Mouse (Mus musculus) monocyte, adult 5-6 weeks (primary cell): ENCODE data around the gene Prkca. TPM values are rescaled to one million over a fixed set of nuclear protein-coding genes. Genes with fewer than 3 reads are reported as not detected.
"Not testable (repeated sequence)": the region's sequence is repeated elsewhere in the genome, so short reads cannot be mapped to it uniquely, and the experiment has no call there.

ENCODE experiments used
- ATAC-seq: fragments of 153-309, 156-312 bp; replicated peaks from 2 replicates; pipeline ENCODE4 v1.8.0; 2017; ENCODE audit warnings: mild to moderate bottlenecking; ENCODE audit not compliant: low TSS enrichment, insufficient number of reproducible peaks, severe bottlenecking, poor library complexity, low FRiP score
- total RNA-seq: library from RNA; stranded (forward); fragments of 200-1000, 200-491, 200-594 nt; gene quantifications from 3 replicates; pipeline ENCODE4 v1.2.3, GENCODE M21; 2017

Prkca gene
- total RNA-seq, 1 experiment from 2014 or later, result 10.1 TPM

DNA sequence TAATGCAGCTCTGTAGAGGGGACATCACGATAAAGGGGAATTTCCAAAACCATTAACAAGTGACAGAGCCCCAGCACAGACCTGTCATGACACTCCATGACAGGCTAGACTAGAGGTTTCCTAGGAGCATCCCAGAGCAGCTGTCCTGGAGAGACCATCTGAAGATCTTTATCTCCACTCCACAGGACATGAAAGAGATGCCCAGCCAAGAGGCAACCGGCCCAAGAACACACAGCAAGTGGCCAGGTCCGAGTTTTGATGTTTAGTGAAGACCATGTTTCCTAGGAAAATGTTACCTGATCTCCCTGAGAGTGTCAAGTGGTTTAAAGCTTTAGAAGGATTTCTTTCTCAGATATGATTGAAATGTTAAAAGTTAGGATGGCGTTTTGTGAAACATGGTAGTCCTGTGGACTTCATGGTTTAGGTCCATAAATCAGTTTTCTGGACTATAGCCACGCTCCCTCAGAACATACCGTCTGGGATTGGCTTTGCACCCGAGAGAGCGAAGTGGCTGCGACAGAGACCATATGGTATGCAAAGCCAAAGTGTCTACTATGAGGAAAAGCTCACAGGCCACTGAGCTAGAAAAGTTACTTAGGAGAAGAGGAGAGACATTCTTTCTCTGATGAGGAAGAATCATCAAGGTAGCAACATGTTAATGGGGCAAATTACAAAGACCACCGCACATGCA is 226.2 kb downstream of the Prkca start:
- ATAC-seq, result no peak

- no peak for ATAC-seq
These were observed 229.6 kb downstream of the Prkca start for GRCm38 (mm10) chr11:108114091-108114490.

GRCm38 (mm10) chr11:108112437-108112836 is 231.3 kb downstream of the Prkca start:
- no peak for ATAC-seq

DNA sequence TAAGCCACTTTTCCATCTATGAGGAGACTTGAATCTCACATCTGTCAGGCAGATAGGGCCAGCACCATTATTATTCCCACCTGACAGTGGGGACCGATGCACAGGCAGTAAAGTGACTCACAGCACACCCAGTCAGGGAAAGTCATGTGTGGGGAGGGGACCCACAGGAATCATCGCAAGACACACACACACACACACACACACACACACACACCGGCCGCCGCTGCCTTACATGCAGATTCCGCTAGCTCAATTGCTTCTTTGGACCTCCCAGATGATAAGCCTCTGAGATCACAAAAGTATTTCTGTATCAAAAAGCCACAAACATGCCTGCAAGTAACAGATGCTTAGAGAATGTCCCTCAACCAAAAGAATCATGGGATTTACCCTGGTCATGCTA is 239.6 kb downstream of the Prkca start:
- ATAC-seq, result no peak

DNA sequence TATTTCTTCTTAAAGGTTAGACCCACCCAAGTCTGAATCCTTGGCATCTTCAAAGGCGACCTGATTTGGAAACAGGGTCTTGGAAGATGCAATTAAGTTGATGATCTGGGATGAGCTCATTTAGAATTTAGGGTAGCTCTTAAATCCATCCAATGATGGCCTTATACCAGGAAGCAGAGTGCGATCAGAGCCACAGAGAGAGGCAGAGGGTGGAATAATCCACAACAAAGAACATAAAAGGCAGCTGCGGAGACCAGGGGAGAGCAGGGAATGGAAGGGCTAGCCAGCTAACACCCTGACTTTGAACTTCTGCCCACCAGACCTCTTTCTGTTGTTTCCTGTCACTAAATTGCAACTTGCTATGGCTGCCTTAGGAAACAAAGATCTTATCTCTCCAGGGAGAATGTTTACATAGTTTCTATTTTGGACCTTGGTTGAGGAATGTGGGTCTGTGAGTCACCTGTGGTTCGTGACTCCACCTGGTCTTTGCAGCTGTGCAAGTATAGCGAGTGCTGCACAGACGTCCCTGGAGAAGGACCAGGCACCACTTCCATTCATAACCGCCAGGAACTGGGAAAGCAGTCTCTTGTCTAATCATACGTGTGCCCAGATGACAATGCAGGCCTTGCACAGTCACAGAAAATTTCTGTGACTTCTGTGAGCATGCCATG is 242.3 kb downstream of the Prkca start:
- ATAC-seq, result no peak

DNA sequence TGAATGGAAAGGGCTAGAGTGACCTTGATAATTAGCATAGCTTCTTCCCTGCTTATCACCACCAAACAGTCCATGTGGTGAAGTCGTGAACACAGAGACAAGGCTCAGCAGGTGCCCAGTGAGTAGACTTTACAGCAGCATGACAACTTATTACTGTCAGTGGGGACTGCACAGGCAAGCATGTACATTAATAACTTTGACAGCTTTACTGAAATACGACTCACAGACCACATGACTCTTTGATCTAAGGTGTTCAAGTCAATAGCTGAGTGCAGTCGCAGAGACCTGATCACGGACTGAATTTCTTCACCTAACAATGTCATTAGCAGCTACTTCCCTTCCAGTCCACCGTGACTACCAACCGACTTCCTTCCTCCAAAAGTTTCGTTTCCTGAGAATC is 245.4 kb downstream of the Prkca start:
- ATAC-seq, result no peak

GRCm38 (mm10) chr11:108094796-108095195 is 248.9 kb downstream of the Prkca start:
- ATAC-seq, result no peak

DNA sequence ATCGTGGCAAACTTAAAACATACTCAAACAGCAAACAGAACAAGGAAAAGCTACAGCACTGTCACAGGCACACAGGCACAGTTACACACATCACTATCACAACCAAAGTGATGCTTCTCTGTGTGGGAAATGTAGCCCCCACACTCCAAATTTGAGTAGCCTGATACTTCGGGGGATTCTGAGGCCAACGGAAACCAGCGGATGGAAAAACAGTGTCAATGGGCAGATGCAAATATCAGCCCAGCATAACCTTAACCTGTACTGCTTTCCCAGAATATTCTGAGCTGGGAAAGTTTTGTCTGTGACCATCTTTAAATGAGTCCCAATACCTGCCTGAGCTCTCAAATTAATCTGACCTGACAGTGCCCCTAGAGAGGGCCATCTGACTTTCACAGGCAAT is 250.5 kb downstream of the Prkca start:
- ATAC-seq, result no peak

- ATAC-seq, result no peak
These were observed 252.5 kb downstream of the Prkca start for GRCm38 (mm10) chr11:108091238-108091637.

GRCm38 (mm10) chr11:108090706-108091105 is 253.0 kb downstream of the Prkca start:
- ATAC-seq, result no peak

DNA sequence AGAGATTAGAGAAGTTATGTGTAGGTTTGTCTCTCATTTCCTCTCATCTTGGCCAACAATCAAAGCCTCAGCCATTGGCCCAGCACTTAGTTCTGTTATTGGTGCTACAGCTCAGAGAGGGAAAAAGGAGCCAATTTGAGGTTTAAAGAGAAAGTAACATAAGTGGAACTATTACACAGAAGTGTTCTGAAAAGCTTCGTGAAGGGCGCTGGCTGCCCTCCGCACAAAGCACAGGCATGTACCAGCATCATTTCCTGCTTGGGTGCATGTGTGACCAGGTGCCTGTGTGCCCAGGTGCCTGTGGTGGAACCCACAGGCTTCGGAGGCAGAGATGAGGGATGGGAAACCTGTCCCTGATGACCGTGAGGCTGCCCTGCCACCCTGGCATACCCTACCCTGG is 255.7 kb downstream of the Prkca start:
- ATAC-seq, result no peak

GRCm38 (mm10) chr11:108087105-108087700 is 256.5 kb downstream of the Prkca start:
- ATAC-seq, result not testable (repeated sequence)

DNA sequence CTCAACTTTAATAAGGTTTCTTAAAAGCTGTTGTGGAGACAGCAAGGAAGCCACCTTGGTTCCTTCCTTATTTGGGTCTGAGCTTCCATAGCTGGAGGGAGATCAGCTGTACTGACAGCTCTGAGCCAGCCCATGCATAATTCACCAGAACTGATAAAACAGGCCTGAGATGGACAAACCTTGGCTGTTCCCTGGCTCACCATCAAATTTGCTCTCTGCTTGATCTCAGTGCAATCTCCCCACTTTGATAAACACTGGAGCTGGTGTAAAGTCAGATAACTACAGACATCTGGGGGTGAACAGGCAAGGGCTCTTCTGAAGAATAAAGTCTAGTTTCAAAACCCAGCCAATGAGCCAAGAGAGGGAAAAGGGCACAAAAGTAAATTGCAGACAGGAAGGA is 261.1 kb downstream of the Prkca start:
- no peak for ATAC-seq

DNA sequence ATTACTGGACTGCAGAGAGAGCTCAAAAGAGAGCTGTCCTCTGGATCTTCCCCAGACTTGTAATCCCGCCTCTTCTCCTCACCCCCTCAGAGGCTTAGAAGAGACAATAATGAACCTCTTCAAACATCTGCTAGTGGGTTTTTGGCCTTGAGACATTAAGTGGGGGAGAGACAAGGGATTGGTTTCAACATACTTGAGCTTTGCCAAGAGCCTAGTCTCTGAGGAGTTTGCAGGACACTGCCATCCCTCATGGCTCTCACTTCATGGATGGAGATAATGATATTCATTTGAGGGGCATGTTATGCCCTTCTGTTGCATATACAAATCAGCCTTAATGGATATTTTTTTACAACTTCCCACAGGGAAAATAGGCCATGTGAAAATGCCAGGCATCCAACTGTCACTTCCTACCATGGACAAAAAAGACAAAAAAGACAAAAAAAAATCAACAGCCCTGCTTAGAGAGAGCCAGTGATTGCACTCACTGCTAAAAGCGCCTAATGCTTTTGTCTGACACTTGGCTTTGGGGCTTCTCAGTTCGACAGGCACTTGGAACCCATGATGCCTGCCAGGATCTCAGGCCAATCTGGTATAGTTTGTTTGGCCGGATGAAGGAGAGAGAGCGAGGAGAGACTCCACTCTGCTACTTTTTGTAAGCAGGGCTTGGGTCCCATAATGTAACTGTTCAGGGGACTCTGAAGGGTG is 263.6 kb downstream of the Prkca start:
- ATAC-seq, result no peak

- ATAC-seq, result no peak
These were observed 264.3 kb downstream of the Prkca start for GRCm38 (mm10) chr11:108079454-108079853.

- ATAC-seq, result no peak
These were observed 266.2 kb downstream of the Prkca start for GRCm38 (mm10) chr11:108077514-108077913.

- ATAC-seq, result no peak
These were observed 271.0 kb downstream of the Prkca start for GRCm38 (mm10) chr11:108072606-108073243.

- ATAC-seq, result no peak
These were observed 272.5 kb downstream of the Prkca start for GRCm38 (mm10) chr11:108071230-108071629.

GRCm38 (mm10) chr11:108070038-108070437 is 273.7 kb downstream of the Prkca start:
- ATAC-seq, result no peak
